8 mouse cellular contexts compared by ENCODE assay signal in genomic region chr4:139310171-139310898, GRCm38 (mm10). TPM values are rescaled to one million over a fixed set of nuclear protein-coding genes. Genes with fewer than 3 reads are reported as not detected.
A peak's percentile ranks its signal among the peaks of the same experiment; 100 is the strongest.
DNase-seq lines count a peak whose midpoint lies in the region; ATAC-seq lines count a peak whose summit lies in the region.

Pqlc2 (minus strand) TSS chr4:139310708.
Akr7a5 (plus strand) TSS chr4:139310744.

- H3K9ac ChIP-seq in hindbrain, embryonic 16.5 days (ENCODE audit: low read depth, low read length) = peak within 1 kb of the TSS; percentile 95

- no peaks in the 10 kb centered on the region for H3K27me3 ChIP-seq in hindbrain, embryonic 16.5 days (replicated peaks; ENCODE audit: control insufficient read depth, insufficient read depth, low read length)

- H3K9me3 ChIP-seq in hindbrain, embryonic 16.5 days (ENCODE audit: control insufficient read depth, low read length) = no peaks in the 10 kb centered on the region

- H3K4me3 ChIP-seq in hindbrain, embryonic 16.5 days (ENCODE audit: low read length) = peak within 1 kb of the TSS; percentile 93
- H3K4me3 ChIP-seq in macrophage (ENCODE audit: inconsistent target) = peak within 1 kb of the TSS; percentile 81

- peak within 1 kb of the TSS; percentile 91 for H3K4me2 ChIP-seq in hindbrain, embryonic 16.5 days (ENCODE audit: low read length)

- peak within 1 kb of the TSS; percentile 81 for H3K27ac ChIP-seq in hindbrain, embryonic 16.5 days (ENCODE audit: low read depth, low read length)
- peak within 1 kb of the TSS; percentile 61 for H3K27ac ChIP-seq in macrophage

- under 1% methylated on average over 56 of the region's 63 CpGs for WGBS in hindbrain, embryonic 16.5 days
- WGBS in macrophage (ENCODE audit: missing documents) = 1% methylated on average over 61 of the region's 63 CpGs

- H3K4me1 ChIP-seq in hindbrain, embryonic 16.5 days (ENCODE audit: control insufficient read depth, insufficient read depth, low read depth, low read length) = peaks cover 20% of the 10 kb centered on the region

- DNase-seq in WW6 (ENCODE audit: low read depth, low spot score) = peak; percentile 81
- DNase-seq in cerebellum, postnatal 4 days (ENCODE audit: low spot score in 2 of 2) = peak; percentile 98 to 99
- peak; percentile 98 for DNase-seq in gastrocnemius, adult 18-20 months (ENCODE audit: low spot score)
- DNase-seq in left cerebral cortex, adult 18-20 months (ENCODE audit: low spot score in 2 of 2) = peak; percentile 98
- peak; percentile 97 for DNase-seq in right cerebral cortex, adult 18-20 months
- DNase-seq in urinary bladder, postnatal 10 days (ENCODE audit: low spot score) = peak; percentile 90

- peak; percentile 94 for ATAC-seq in hindbrain, embryonic 16.5 days

- peaks cover 10% of the 10 kb centered on the region for H3K36me3 ChIP-seq in hindbrain, embryonic 16.5 days (ENCODE audit: control insufficient read depth, insufficient read depth, low read length)
- peaks cover 15% of the 10 kb centered on the region for H3K36me3 ChIP-seq in macrophage (ENCODE audit: inconsistent target)

- H3K79me2 ChIP-seq in macrophage (ENCODE audit: inconsistent target) = peaks cover 40% of the 10 kb centered on the region

RNA-seq across cellular contexts. Expression of gene Pqlc2, which starts in this region (rescaled TPM):
- total RNA-seq in gastrocnemius, adult 18-20 months (2021) = 1 to 10 TPM; 5.6 to 7.8 TPM
- 14.0 and 15.5 TPM in 2 replicates for polyA plus RNA-seq in hindbrain, embryonic 16.5 days (2015; fragmentation: Nextera tagmentation; extraction: Ambion mirVana)
- total RNA-seq in left cerebral cortex, adult 18-20 months (2021) = 10 to 100 TPM; 15.0 to 15.8 TPM
- total RNA-seq in macrophage (2018; cell fraction: chromatin; rRNA removed) = 10 to 100 TPM; 10.3 to 95.5 (median 30.2) TPM
- total RNA-seq in macrophage (2018; cell fraction: cytosol; rRNA removed) = 10 to 100 TPM; 25.2 to 67.1 (median 48.6) TPM
- total RNA-seq in macrophage (2018; cell fraction: nucleus; rRNA removed) = 100 to 1,000 TPM in 1 of 26 experiments, 10 to 100 TPM in 25; 12.0 to 109 (median 50.4) TPM
- polyA plus RNA-seq in macrophage (2018) = 45.9 to 58.5 TPM (median 53.8 TPM) in 3 replicates

RNA-seq across cellular contexts. Expression of gene Akr7a5, which starts in this region (rescaled TPM):
- 10 to 100 TPM; 32.5 to 34.9 TPM for total RNA-seq in gastrocnemius, adult 18-20 months (2021)
- 64.7 and 65.5 TPM in 2 replicates for polyA plus RNA-seq in hindbrain, embryonic 16.5 days (2015; fragmentation: Nextera tagmentation; extraction: Ambion mirVana)
- 10 to 100 TPM; 26.8 to 27.0 TPM for total RNA-seq in left cerebral cortex, adult 18-20 months (2021)
- total RNA-seq in macrophage (2018; cell fraction: chromatin; rRNA removed) = 10 to 100 TPM in 3 of 26 experiments, 1 to 10 TPM in 14, under 1 TPM in 3, not detected in 6; 0.66 to 13.8 (median 4.1) TPM
- 10 to 100 TPM in 24 of 26 experiments, 1 to 10 TPM in 2; 9.5 to 28.9 (median 16.6) TPM for total RNA-seq in macrophage (2018; cell fraction: cytosol; rRNA removed)
- total RNA-seq in macrophage (2018; cell fraction: nucleus; rRNA removed) = 10 to 100 TPM in 3 of 26 experiments, 1 to 10 TPM in 23; 1.8 to 13.8 (median 3.8) TPM
- 17.1 to 29.2 TPM (median 20.7 TPM) in 3 replicates for polyA plus RNA-seq in macrophage (2018)

Comparison
In these comparisons a context has a peak if more than half of its experiments do, and no peak if none do; other contexts are left out.
1. Peak in every context shown above with its lines: DNase-seq, ATAC-seq, H3K4me3 ChIP-seq and H3K27ac ChIP-seq.